Mouse (Mus musculus) kidney, adult 8-10 months (tissue): ENCODE measurements around the gene Ing1.

Experiments used
- DNase-seq, 2 experiments: peaks; one replicate each; pipeline ENCODE4 v3.0.0; 2022

Gene Ing1

GRCm38 (mm10) chr8:11554799-11555719, at the start of gene Ing1:
Gene Ing1, plus strand, starts transcription at chr8:11555571.
- peak; percentile 95 to 96 for DNase-seq

GRCm38 (mm10) chr8:11506074-11506473, 49.3 kb upstream of the Ing1 start:
- DNase-seq: no peak

- peak in 1 of 2 experiments; percentile 59 for DNase-seq
These were observed 48.6 kb upstream of the Ing1 start for GRCm38 (mm10) chr8:11506802-11507201.

GRCm38 (mm10) chr8:11508880-11509279, 46.5 kb upstream of the Ing1 start:
- no peak for DNase-seq

GRCm38 (mm10) chr8:11510971-11511370, 44.4 kb upstream of the Ing1 start:
- DNase-seq: no peak

GRCm38 (mm10) chr8:11512711-11513110, 42.7 kb upstream of the Ing1 start:
- no peak for DNase-seq

- no peak for DNase-seq
These were observed 42.1 kb upstream of the Ing1 start for GRCm38 (mm10) chr8:11513247-11513646.

GRCm38 (mm10) chr8:11516292-11516691, 39.1 kb upstream of the Ing1 start:
- DNase-seq: no peak

- DNase-seq: no peak
These were observed 37.9 kb upstream of the Ing1 start for GRCm38 (mm10) chr8:11517366-11518055.

- no peak for DNase-seq
These were observed 37.3 kb upstream of the Ing1 start for GRCm38 (mm10) chr8:11518056-11518396.

GRCm38 (mm10) chr8:11518676-11519075, 36.7 kb upstream of the Ing1 start:
- no peak for DNase-seq

- DNase-seq: peak; percentile 43 to 48
These were observed 32.0 kb upstream of the Ing1 start for GRCm38 (mm10) chr8:11523331-11523730.

- no peak for DNase-seq
These were observed 25.1 kb upstream of the Ing1 start for GRCm38 (mm10) chr8:11530155-11530770.

GRCm38 (mm10) chr8:11530849-11531248, 24.5 kb upstream of the Ing1 start:
- DNase-seq: no peak

- no peak for DNase-seq
These were observed 20.9 kb upstream of the Ing1 start for GRCm38 (mm10) chr8:11534494-11534893.

- no peak for DNase-seq
These were observed 16.3 kb upstream of the Ing1 start for GRCm38 (mm10) chr8:11539049-11539448.

- DNase-seq: no peak
These were observed 15.2 kb upstream of the Ing1 start for GRCm38 (mm10) chr8:11540182-11540581.

GRCm38 (mm10) chr8:11542031-11542430, 13.3 kb upstream of the Ing1 start:
- no peak for DNase-seq

GRCm38 (mm10) chr8:11542866-11543265, 12.5 kb upstream of the Ing1 start:
- DNase-seq: no peak

- DNase-seq: peak; percentile 39 to 80
These were observed 11.0 kb upstream of the Ing1 start for GRCm38 (mm10) chr8:11544386-11544785.

GRCm38 (mm10) chr8:11547063-11547462, 8.3 kb upstream of the Ing1 start:
- DNase-seq: no peak

GRCm38 (mm10) chr8:11549706-11550105, 5.7 kb upstream of the Ing1 start:
- DNase-seq: peak in 1 of 2 experiments; percentile 37

GRCm38 (mm10) chr8:11550281-11550948, 5.0 kb upstream of the Ing1 start, which contains the start of gene Cars2:
Gene Cars2, minus strand, starts transcription at chr8:11550783.
- peak; percentile 95 to 96 for DNase-seq
